Mouse (Mus musculus): ENCODE data around the gene Fam221a. TPM values are rescaled to one million over a fixed set of nuclear protein-coding genes. Genes with fewer than 3 reads are reported as not detected.

The Fam221a gene
- polyA plus RNA-seq, 1 experiment from 2014 or later: 5.4 TPM

DNA sequence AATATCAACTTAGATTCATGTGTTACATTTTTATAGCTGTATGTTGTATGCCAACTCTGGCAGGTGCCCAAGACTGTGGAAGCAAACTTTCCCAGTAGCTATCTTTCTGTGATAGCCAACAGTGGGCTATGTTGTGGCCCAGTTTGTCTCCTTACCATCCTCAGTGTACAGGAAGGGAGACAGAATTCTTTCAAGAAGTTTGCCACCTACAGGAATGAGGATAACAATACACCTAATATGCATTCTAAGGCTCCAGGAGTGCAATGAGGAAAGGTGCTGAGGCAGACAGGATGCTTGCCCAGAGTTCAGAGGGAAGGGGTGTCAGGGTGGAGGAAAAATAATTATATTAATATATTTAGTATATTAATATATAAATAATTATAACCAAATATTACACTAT is 7.1 kb upstream of the Fam221a start:
- Histone ChIP-seq H3K27ac (ENCODE audit: low read depth, low read length) (no peak overlapping the region), H3K4me3 (ENCODE audit: low read depth, low read length) (no peak overlapping the region), H3K9me3 (replicated peaks; ENCODE audit: control insufficient read depth, low read length) (no peaks in the 10 kb centered on the region), H3K9ac (ENCODE audit: low read length) (no peak overlapping the region), H3K4me2 (ENCODE audit: low read length) (no peak overlapping the region), H3K27me3 (replicated peaks; ENCODE audit: control insufficient read depth, insufficient read depth, low read length) (no peaks in the 10 kb centered on the region), H3K4me1 (ENCODE audit: control insufficient read depth, insufficient read depth, low read length) (no peaks in the 10 kb centered on the region), H3K36me3 (ENCODE audit: control insufficient read depth, insufficient read depth, low read length) (no peaks in the 10 kb centered on the region)
- DNase-seq (ENCODE audit: low spot score) (peak; percentile 21), ATAC-seq (no peak)

DNA sequence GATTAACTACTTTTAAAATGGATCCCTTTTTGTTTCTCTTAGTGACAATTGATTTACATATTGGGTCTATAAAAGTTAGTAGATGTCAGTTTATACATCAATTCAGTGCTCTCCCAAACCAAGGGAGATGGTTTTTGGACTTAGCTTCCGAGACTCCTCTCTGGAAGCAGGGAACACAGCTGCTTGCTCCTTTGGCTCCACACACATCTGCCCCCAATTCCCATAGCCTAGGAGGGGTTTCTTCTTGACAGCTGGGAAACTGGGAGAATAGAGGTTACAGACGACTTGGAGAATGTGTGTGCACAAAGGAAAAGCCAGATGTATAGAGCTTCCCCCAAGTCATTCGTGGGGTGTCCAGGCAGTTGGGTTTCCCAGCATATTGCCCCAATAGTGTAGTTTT is 673 bp downstream of the Fam221a start:
- H3K36me3 ChIP-seq (ENCODE audit: control insufficient read depth, insufficient read depth, low read length): no peaks in the 10 kb centered on the region

DNA sequence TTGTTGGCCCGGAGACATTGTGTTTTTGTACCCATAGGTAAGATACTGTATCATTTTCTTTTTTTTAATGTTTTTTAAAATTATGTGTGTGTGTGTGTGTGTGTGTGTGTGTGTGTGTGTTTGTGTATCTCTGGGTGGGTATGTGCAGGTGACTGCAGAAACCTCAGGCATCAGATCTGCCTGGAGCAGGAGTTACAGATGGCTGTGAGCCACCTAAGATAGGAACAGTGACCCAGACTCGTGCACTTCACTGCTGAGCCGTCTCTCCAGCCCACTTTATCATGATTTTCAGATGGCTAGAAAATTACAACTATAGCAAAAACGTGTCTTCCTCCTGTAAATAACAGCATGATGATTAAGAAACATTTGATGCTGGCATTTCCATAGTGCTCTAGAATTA is 5.2 kb downstream of the Fam221a start:
- H3K27me3 ChIP-seq (replicated peaks; ENCODE audit: control insufficient read depth, insufficient read depth, low read length): no peaks in the 10 kb centered on the region

More for the DNA sequence above, 673 bp downstream of the Fam221a start:
- no peak overlapping the region for H3K27ac ChIP-seq (ENCODE audit: low read depth, low read length)
- H3K4me1 ChIP-seq (ENCODE audit: control insufficient read depth, insufficient read depth, low read length): peaks cover 7% of the 10 kb centered on the region; the same call in 1 of the 2 replicates
- peak overlapping the region; percentile 65 for H3K9ac ChIP-seq (ENCODE audit: low read length)
- DNase-seq (ENCODE audit: low spot score) (peak; percentile 27), ATAC-seq (no peak)
- no peaks in the 10 kb centered on the region for H3K27me3 ChIP-seq (replicated peaks; ENCODE audit: control insufficient read depth, insufficient read depth, low read length)
- peak overlapping the region; percentile 91 for H3K4me2 ChIP-seq (ENCODE audit: low read length)
- 44% methylated on average over 3 of the region's 3 CpGs for WGBS
- H3K9me3 ChIP-seq (replicated peaks; ENCODE audit: control insufficient read depth, low read length): no peaks in the 10 kb centered on the region
- H3K4me3 ChIP-seq (ENCODE audit: low read depth, low read length): peak overlapping the region; percentile 50

DNA sequence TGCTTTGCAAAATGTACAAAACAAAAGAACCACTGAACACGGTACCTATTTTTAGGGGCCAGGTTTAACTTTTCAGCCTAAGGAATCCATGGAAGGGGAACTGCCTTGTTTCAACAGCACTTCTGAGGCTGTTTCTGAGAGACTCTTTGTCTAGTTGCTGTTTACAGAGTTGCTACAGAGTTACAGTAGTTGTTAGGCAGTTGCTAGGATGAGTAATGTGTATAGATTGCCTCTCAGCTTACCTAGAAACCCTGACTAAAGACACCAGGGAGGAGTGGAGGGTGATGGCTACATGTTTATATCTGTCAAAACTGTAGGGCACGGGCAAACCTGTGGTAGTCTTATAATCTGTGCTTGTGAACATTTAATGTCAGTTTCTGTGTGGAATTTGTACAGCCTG is 6.4 kb downstream of the Fam221a start:
- Histone ChIP-seq H3K4me1 (ENCODE audit: control insufficient read depth, insufficient read depth, low read length) (no peaks in the 10 kb centered on the region), H3K9me3 (replicated peaks; ENCODE audit: control insufficient read depth, low read length) (no peaks in the 10 kb centered on the region), H3K27me3 (replicated peaks; ENCODE audit: control insufficient read depth, insufficient read depth, low read length) (no peaks in the 10 kb centered on the region), H3K36me3 (ENCODE audit: control insufficient read depth, insufficient read depth, low read length) (no peaks in the 10 kb centered on the region), H3K9ac (ENCODE audit: low read length) (no peak overlapping the region), H3K27ac (ENCODE audit: low read depth, low read length) (no peak overlapping the region), H3K4me2 (ENCODE audit: low read length) (no peak overlapping the region), H3K4me3 (ENCODE audit: low read depth, low read length) (no peak overlapping the region)
- ATAC-seq (no peak), DNase-seq (ENCODE audit: low spot score) (no peak)
- WGBS: 61% methylated on average over 2 of the region's 2 CpGs

More for the DNA sequence above, 5.2 kb downstream of the Fam221a start:
- no peaks in the 10 kb centered on the region for H3K36me3 ChIP-seq (ENCODE audit: control insufficient read depth, insufficient read depth, low read length)
- DNase-seq (ENCODE audit: low spot score) (no peak), ATAC-seq (no peak)
- no peak overlapping the region for H3K4me3 ChIP-seq (ENCODE audit: low read depth, low read length)
- H3K4me1 ChIP-seq (ENCODE audit: control insufficient read depth, insufficient read depth, low read length): peaks cover 7% of the 10 kb centered on the region; the same call in 1 of the 2 replicates
- no peak overlapping the region for H3K9ac ChIP-seq (ENCODE audit: low read length)
- 86% methylated on average over 4 of the region's 4 CpGs for WGBS
- H3K27ac ChIP-seq (ENCODE audit: low read depth, low read length): no peak overlapping the region
- no peak overlapping the region for H3K4me2 ChIP-seq (ENCODE audit: low read length)
- H3K9me3 ChIP-seq (replicated peaks; ENCODE audit: control insufficient read depth, low read length): no peaks in the 10 kb centered on the region

DNA sequence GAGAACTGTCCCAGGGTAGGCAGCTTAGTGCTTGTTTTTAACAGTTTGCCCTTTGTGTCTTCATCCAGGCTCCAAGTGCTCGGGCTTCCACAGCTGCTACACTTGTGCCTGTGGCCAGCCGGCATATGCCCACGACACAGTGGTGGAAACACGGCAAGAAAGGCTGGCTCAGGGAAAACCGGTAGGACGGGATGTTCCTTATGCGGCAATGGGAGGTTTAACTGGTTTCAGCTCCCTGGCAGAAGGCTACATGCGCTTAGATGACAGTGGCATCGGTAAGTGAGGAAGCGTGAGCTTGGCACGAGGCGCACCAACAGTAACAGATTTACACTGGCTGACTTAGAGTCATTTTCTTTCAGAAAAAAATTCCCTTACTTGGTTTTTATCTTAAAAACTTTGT is 10.8 kb downstream of the Fam221a start:
- ATAC-seq: no peak

DNA sequence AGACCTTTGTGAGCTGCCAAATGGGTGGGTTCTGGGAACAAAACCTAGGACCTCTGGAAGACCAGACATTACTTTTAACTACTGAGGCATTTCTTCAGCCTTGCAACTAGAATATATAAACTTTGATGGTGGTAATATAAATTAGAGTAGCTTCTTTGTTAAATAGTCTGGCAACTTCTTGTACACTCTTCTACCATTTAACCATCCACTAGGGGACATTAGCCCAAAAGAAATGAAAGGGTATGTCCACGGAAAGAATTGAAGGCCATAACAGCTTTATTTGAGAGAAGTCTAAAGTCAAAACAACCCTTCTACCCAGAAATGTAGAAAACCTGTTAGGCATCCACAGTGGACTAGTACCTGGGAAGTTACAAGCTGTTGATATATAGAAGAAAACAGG is 26.7 kb downstream of the Fam221a start:
- H3K27ac ChIP-seq (ENCODE audit: low read depth, low read length): no peak overlapping the region
- H3K4me3 ChIP-seq (ENCODE audit: low read depth, low read length): no peak overlapping the region
- H3K4me2 ChIP-seq (ENCODE audit: low read length): no peak overlapping the region
- DNase-seq (ENCODE audit: low spot score): no peak
- no peak overlapping the region for H3K9ac ChIP-seq (ENCODE audit: low read length)
- no peaks in the 10 kb centered on the region for H3K4me1 ChIP-seq (ENCODE audit: control insufficient read depth, insufficient read depth, low read length)
- no peaks in the 10 kb centered on the region for H3K36me3 ChIP-seq (ENCODE audit: control insufficient read depth, insufficient read depth, low read length)
- no peaks in the 10 kb centered on the region for H3K9me3 ChIP-seq (replicated peaks; ENCODE audit: control insufficient read depth, low read length)
- 65% methylated on average over 1 of the region's 1 CpGs for WGBS
- H3K27me3 ChIP-seq (replicated peaks; ENCODE audit: control insufficient read depth, insufficient read depth, low read length): no peaks in the 10 kb centered on the region
- ATAC-seq: no peak

More for the DNA sequence above, 10.8 kb downstream of the Fam221a start:
- no peaks in the 10 kb centered on the region for H3K9me3 ChIP-seq (replicated peaks; ENCODE audit: control insufficient read depth, low read length)
- no peak overlapping the region for H3K4me2 ChIP-seq (ENCODE audit: low read length)
- no peak overlapping the region for H3K4me3 ChIP-seq (ENCODE audit: low read depth, low read length)
- no peak for DNase-seq (ENCODE audit: low spot score)
- no peaks in the 10 kb centered on the region for H3K27me3 ChIP-seq (replicated peaks; ENCODE audit: control insufficient read depth, insufficient read depth, low read length)
- H3K4me1 ChIP-seq (ENCODE audit: control insufficient read depth, insufficient read depth, low read length): no peaks in the 10 kb centered on the region
- H3K27ac ChIP-seq (ENCODE audit: low read depth, low read length): no peak overlapping the region
- 70% methylated on average over 12 of the region's 12 CpGs for WGBS
- no peak overlapping the region for H3K9ac ChIP-seq (ENCODE audit: low read length)
- H3K36me3 ChIP-seq (ENCODE audit: control insufficient read depth, insufficient read depth, low read length): no peaks in the 10 kb centered on the region

DNA sequence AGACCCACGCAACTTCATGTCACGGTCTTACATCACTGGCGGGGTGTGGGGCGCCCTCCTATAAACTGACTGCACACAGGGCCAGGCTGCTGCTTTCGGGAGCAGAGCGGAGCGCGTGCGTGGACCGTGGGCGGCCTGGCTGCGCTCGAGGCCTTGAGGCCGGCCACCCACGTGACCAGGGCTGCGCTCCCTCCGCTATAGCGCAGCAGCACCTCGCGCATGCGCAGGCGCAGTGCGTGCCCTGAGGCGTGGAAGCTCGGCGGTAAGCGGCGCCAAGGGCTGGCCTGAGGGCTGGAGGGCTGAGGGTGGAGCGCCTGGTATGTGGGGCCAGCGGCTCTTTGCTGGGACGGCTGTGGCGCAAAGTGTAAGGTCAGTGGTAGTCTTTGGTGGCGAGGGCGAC is 27.8 kb downstream of the Fam221a start, which contains the start of gene Stk31:
Gene Stk31, plus strand, starts transcription at position 289 of the 400 bp plus-strand sequence.
- Histone ChIP-seq H3K27me3 (replicated peaks; ENCODE audit: control insufficient read depth, insufficient read depth, low read length) (no peaks in the 10 kb centered on the region), H3K4me3 (ENCODE audit: low read depth, low read length) (no peak within 1 kb of the TSS), H3K4me2 (ENCODE audit: low read length) (no peak within 1 kb of the TSS), H3K4me1 (ENCODE audit: control insufficient read depth, insufficient read depth, low read length) (no peaks in the 10 kb centered on the region), H3K9ac (ENCODE audit: low read length) (no peak within 1 kb of the TSS), H3K27ac (ENCODE audit: low read depth, low read length) (no peak within 1 kb of the TSS), H3K36me3 (ENCODE audit: control insufficient read depth, insufficient read depth, low read length) (no peaks in the 10 kb centered on the region), H3K9me3 (replicated peaks; ENCODE audit: control insufficient read depth, low read length) (no peaks in the 10 kb centered on the region)
- ATAC-seq (no peak), DNase-seq (ENCODE audit: low spot score) (no peak)
- 90% methylated on average over 34 of the region's 34 CpGs for WGBS

DNA sequence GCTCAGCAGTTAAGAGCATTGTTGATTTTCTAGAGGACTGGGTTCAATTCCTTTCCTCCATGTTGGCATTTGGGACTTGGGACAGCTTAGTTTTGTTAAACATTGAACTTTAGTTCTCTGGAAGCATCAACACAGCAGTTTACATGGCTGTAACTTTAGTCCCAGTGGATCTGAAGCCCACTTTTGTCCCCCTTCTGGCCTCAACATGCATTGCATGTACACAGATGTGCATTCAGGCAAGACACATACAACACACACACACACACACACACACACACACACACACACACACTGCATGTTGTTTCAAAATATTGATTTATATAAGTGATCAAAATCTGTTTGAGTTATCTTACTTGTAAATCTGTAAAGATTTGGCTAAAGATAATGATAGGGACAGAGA is 29.9 kb downstream of the Fam221a start:
- Histone ChIP-seq H3K4me1 (ENCODE audit: control insufficient read depth, insufficient read depth, low read length) (no peaks in the 10 kb centered on the region), H3K4me3 (ENCODE audit: low read depth, low read length) (no peak overlapping the region), H3K27ac (ENCODE audit: low read depth, low read length) (no peak overlapping the region), H3K27me3 (replicated peaks; ENCODE audit: control insufficient read depth, insufficient read depth, low read length) (no peaks in the 10 kb centered on the region), H3K36me3 (ENCODE audit: control insufficient read depth, insufficient read depth, low read length) (no peaks in the 10 kb centered on the region), H3K9ac (ENCODE audit: low read length) (no peak overlapping the region), H3K9me3 (replicated peaks; ENCODE audit: control insufficient read depth, low read length) (no peaks in the 10 kb centered on the region), H3K4me2 (ENCODE audit: low read length) (no peak overlapping the region)
- ATAC-seq (no peak), DNase-seq (ENCODE audit: low spot score) (peak; percentile 34)

DNA sequence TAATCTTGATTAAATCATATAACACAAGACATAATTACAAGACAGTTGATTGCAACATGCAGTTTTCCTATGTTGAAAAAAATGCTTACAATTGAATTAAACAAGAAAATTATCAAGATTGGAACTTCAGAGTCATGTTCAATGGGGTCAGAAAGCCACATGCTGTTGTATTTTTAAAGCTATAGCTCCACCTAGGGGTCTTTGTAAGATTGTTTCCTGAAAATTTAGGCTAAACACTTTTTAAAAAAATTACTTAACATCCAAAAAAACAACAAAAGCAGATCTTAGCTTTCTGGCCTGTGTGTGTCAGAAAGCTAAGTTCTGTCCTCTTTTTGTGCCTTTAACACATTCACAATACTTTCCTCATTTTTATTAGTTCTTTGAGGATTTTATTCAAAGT is 30.8 kb downstream of the Fam221a start:
- Histone ChIP-seq H3K36me3 (ENCODE audit: control insufficient read depth, insufficient read depth, low read length) (no peaks in the 10 kb centered on the region), H3K4me2 (ENCODE audit: low read length) (no peak overlapping the region), H3K4me1 (ENCODE audit: control insufficient read depth, insufficient read depth, low read length) (no peaks in the 10 kb centered on the region), H3K4me3 (ENCODE audit: low read depth, low read length) (no peak overlapping the region), H3K27ac (ENCODE audit: low read depth, low read length) (no peak overlapping the region), H3K27me3 (replicated peaks; ENCODE audit: control insufficient read depth, insufficient read depth, low read length) (no peaks in the 10 kb centered on the region), H3K9ac (ENCODE audit: low read length) (no peak overlapping the region), H3K9me3 (replicated peaks; ENCODE audit: control insufficient read depth, low read length) (no peaks in the 10 kb centered on the region)
- DNase-seq (ENCODE audit: low spot score) (peak; percentile 74), ATAC-seq (no peak)

Measured in forebrain, embryonic 14.5 days (tissue).